Mouse (Mus musculus): Measurements from ENCODE around the gene Tmem265. TPM values are rescaled to one million over a fixed set of nuclear protein-coding genes. Genes with fewer than 3 reads are reported as not detected.

Gene Tmem265
- polyA plus RNA-seq, 1 experiment: not detected

GRCm38 (mm10) chr7:127600612-127601011 is 39.4 kb downstream of the Tmem265 start:
- Histone ChIP-seq H3K27ac (ENCODE audit: insufficient read depth, low read depth, low read length) (no peak overlapping the region), H3K4me1 (ENCODE audit: control insufficient read depth, insufficient read depth, low read length) (no peaks in the 10 kb centered on the region), H3K4me3 (ENCODE audit: insufficient read depth, low read depth, low read length) (no peak overlapping the region)
- 94% methylated on average over 7 of the region's 7 CpGs for WGBS
- TF ChIP-seq POLR2A (IDR thresholded peaks at IDR 0.05; ENCODE audit: insufficient read depth, low read depth, low read length) (no peak), CTCF (IDR thresholded peaks at IDR 0.05; ENCODE audit: insufficient read depth, low read depth, low read length) (no peak)

- no peak for TF ChIP-seq POLR2A (IDR thresholded peaks at IDR 0.05; ENCODE audit: insufficient read depth, low read depth, low read length)
- no peak for TF ChIP-seq CTCF (IDR thresholded peaks at IDR 0.05; ENCODE audit: insufficient read depth, low read depth, low read length)
- Histone ChIP-seq H3K4me1 (ENCODE audit: control insufficient read depth, insufficient read depth, low read length) (no peaks in the 10 kb centered on the region), H3K4me3 (ENCODE audit: insufficient read depth, low read depth, low read length) (no peak overlapping the region), H3K27ac (ENCODE audit: insufficient read depth, low read depth, low read length) (no peak overlapping the region)
- WGBS: 83% methylated on average over 4 of the region's 4 CpGs
Measured at GRCm38 (mm10) chr7:127601735-127602134, 40.5 kb downstream of the Tmem265 start.

- no peak overlapping the region for H3K27ac ChIP-seq (ENCODE audit: insufficient read depth, low read depth, low read length)
- 83% methylated on average over 2 of the region's 2 CpGs for WGBS
- no peaks in the 10 kb centered on the region for H3K4me1 ChIP-seq (ENCODE audit: control insufficient read depth, insufficient read depth, low read length)
- TF ChIP-seq POLR2A (IDR thresholded peaks at IDR 0.05; ENCODE audit: insufficient read depth, low read depth, low read length): no peak
- no peak overlapping the region for H3K4me3 ChIP-seq (ENCODE audit: insufficient read depth, low read depth, low read length)
Measured at GRCm38 (mm10) chr7:127602903-127603302, 41.7 kb downstream of the Tmem265 start.

GRCm38 (mm10) chr7:127604256-127604655 is 43.1 kb downstream of the Tmem265 start:
- Histone ChIP-seq H3K4me1 (ENCODE audit: control insufficient read depth, insufficient read depth, low read length) (no peaks in the 10 kb centered on the region), H3K27ac (ENCODE audit: insufficient read depth, low read depth, low read length) (no peak overlapping the region), H3K4me3 (ENCODE audit: insufficient read depth, low read depth, low read length) (no peak overlapping the region)
- WGBS: 90% methylated on average over 10 of the region's 10 CpGs
- no peak for TF ChIP-seq POLR2A (IDR thresholded peaks at IDR 0.05; ENCODE audit: insufficient read depth, low read depth, low read length)
- TF ChIP-seq CTCF (IDR thresholded peaks at IDR 0.05; ENCODE audit: insufficient read depth, low read depth, low read length): no peak

GRCm38 (mm10) chr7:127607150-127607549 is 46.0 kb downstream of the Tmem265 start:
- no peak for TF ChIP-seq CTCF (IDR thresholded peaks at IDR 0.05; ENCODE audit: insufficient read depth, low read depth, low read length)
- TF ChIP-seq POLR2A (IDR thresholded peaks at IDR 0.05; ENCODE audit: insufficient read depth, low read depth, low read length): no peak
- no peaks in the 10 kb centered on the region for H3K4me1 ChIP-seq (ENCODE audit: control insufficient read depth, insufficient read depth, low read length)
- 76% methylated on average over 6 of the region's 6 CpGs for WGBS
- H3K4me3 ChIP-seq (ENCODE audit: insufficient read depth, low read depth, low read length): no peak overlapping the region
- H3K27ac ChIP-seq (ENCODE audit: insufficient read depth, low read depth, low read length): no peak overlapping the region

- H3K4me1 ChIP-seq (ENCODE audit: control insufficient read depth, insufficient read depth, low read length): peaks cover 10% of the 10 kb centered on the region; the same call in 1 of the 2 replicates
- 98% methylated on average over 29 of the region's 29 CpGs for WGBS
- TF ChIP-seq POLR2A (IDR thresholded peaks at IDR 0.05; ENCODE audit: insufficient read depth, low read depth, low read length) (no peak), CTCF (IDR thresholded peaks at IDR 0.05; ENCODE audit: insufficient read depth, low read depth, low read length) (no peak)
- no peak overlapping the region for H3K4me3 ChIP-seq (ENCODE audit: insufficient read depth, low read depth, low read length)
- H3K27ac ChIP-seq (ENCODE audit: insufficient read depth, low read depth, low read length): no peak overlapping the region
Measured at GRCm38 (mm10) chr7:127611011-127611410, 49.8 kb downstream of the Tmem265 start.

- 96% methylated on average over 26 of the region's 26 CpGs for WGBS
- Histone ChIP-seq H3K4me1 (ENCODE audit: control insufficient read depth, insufficient read depth, low read length) (peaks cover 12% of the 10 kb centered on the region; the same call in 1 of the 2 replicates), H3K4me3 (ENCODE audit: insufficient read depth, low read depth, low read length) (no peak overlapping the region), H3K27ac (ENCODE audit: insufficient read depth, low read depth, low read length) (no peak overlapping the region)
- TF ChIP-seq POLR2A (IDR thresholded peaks at IDR 0.05; ENCODE audit: insufficient read depth, low read depth, low read length): no peak
- no peak for TF ChIP-seq CTCF (IDR thresholded peaks at IDR 0.05; ENCODE audit: insufficient read depth, low read depth, low read length)
Measured at GRCm38 (mm10) chr7:127611561-127611960, 50.4 kb downstream of the Tmem265 start.

- 79% methylated on average over 8 of the region's 8 CpGs for WGBS
- TF ChIP-seq POLR2A (IDR thresholded peaks at IDR 0.05; ENCODE audit: insufficient read depth, low read depth, low read length) (no peak), CTCF (IDR thresholded peaks at IDR 0.05; ENCODE audit: insufficient read depth, low read depth, low read length) (no peak)
- H3K27ac ChIP-seq (ENCODE audit: insufficient read depth, low read depth, low read length): no peak overlapping the region
- H3K4me1 ChIP-seq (ENCODE audit: control insufficient read depth, insufficient read depth, low read length): peaks cover 19% of the 10 kb centered on the region
- H3K4me3 ChIP-seq (ENCODE audit: insufficient read depth, low read depth, low read length): no peak overlapping the region
Measured at GRCm38 (mm10) chr7:127613501-127613900, 52.3 kb downstream of the Tmem265 start.

GRCm38 (mm10) chr7:127614091-127614490 is 52.9 kb downstream of the Tmem265 start:
- 15% methylated on average over 8 of the region's 8 CpGs for WGBS
- H3K4me3 ChIP-seq (ENCODE audit: insufficient read depth, low read depth, low read length): peak overlapping the region; percentile 95
- no peak for TF ChIP-seq POLR2A (IDR thresholded peaks at IDR 0.05; ENCODE audit: insufficient read depth, low read depth, low read length)
- no peak for TF ChIP-seq CTCF (IDR thresholded peaks at IDR 0.05; ENCODE audit: insufficient read depth, low read depth, low read length)
- H3K4me1 ChIP-seq (ENCODE audit: control insufficient read depth, insufficient read depth, low read length): peaks cover 20% of the 10 kb centered on the region
- no peak overlapping the region for H3K27ac ChIP-seq (ENCODE audit: insufficient read depth, low read depth, low read length)

- peak overlapping the region; percentile 95 for H3K4me3 ChIP-seq (ENCODE audit: insufficient read depth, low read depth, low read length)
- TF ChIP-seq POLR2A (IDR thresholded peaks at IDR 0.05; ENCODE audit: insufficient read depth, low read depth, low read length) (no peak), CTCF (IDR thresholded peaks at IDR 0.05; ENCODE audit: insufficient read depth, low read depth, low read length) (no peak)
- H3K4me1 ChIP-seq (ENCODE audit: control insufficient read depth, insufficient read depth, low read length): peaks cover 20% of the 10 kb centered on the region
- WGBS: under 1% methylated on average over 44 of the region's 44 CpGs
- no peak overlapping the region for H3K27ac ChIP-seq (ENCODE audit: insufficient read depth, low read depth, low read length)
Measured at GRCm38 (mm10) chr7:127614511-127614890, 53.3 kb downstream of the Tmem265 start.

Measured in olfactory bulb, adult 2 months (tissue).